Mouse (Mus musculus): ENCODE data around the gene Grm2.

The Grm2 gene

DNA sequence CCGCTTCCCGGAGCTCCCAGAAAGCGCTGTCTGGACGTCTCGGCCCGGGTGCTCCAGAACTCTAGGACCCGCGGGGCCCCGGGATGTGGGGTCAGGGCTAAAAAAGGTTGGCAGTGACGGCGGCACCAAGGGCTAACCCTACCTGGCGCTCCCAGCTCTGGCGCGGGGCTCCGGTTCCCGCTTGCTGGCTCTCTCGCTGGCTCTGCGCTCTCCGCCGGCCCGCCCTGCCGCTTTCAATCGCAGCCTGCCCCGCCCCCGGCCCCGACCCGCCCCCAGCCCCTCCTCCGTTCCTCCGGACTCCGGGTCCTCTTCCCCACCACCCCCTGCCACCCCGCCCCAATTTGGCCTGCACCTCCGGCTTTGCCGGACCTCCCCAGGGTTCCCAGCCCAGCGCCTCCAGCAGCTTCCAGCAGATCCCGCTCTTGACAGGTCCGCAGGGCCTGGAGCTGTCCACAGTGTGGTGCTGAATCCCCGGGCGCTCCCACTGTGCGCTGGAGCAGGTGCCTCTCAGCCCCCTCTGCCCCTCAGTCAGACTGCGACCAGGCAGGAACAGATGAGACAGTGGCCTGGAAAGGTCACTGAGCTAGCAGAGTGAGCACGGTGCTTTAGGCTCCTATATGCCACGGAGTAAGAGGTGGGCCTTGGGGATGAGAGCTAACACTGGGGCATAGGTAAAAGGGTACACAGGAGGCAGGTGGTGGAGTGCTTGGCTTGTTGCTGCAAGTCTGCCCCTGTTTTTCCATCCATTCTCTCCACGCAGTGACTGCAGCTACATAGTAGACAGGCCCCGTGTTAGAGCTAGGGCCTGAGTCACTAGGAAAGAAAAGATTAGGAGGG, at the start of gene Grm2:
Gene Grm2, minus strand, starts transcription at position 199 of the 837 bp plus-strand sequence.
- peak in 1 of 2 experiments; percentile 46 for DNase-seq (ENCODE audit: low spot score in 2 of 2)

DNA sequence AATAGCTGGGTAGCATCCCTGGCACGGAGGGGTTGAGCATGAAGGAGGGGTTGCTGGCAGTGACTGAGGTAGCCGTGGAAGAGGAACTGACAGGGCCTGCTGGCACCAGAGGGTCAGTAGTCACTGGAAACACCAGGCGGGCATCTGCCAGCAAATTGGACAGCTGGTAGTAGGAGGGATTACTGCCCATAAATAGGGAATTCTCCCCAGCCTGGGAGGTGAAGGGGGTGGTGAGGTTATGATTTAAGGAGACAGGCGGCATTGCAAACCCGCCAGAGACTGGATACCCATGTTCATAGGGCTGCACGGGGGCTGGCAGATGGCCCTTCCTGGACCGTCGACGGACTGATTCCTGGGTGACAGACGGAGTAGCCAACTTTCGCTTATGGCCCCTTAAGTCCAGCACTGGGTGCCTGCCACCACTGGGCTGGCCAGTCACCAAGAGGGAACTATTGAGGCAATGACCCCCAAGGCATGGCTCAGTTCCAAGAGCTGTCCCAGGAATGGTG, 37.1 kb upstream of the Grm2 start:
- DNase-seq (ENCODE audit: low spot score in 2 of 2) = no peak

- no peak for DNase-seq (ENCODE audit: low spot score in 2 of 2)
Measured at GRCm38 (mm10) chr9:106688834-106689233, 33.0 kb upstream of the Grm2 start.

- peak; percentile 47 to 76 for DNase-seq (ENCODE audit: low spot score in 2 of 2)
Measured at GRCm38 (mm10) chr9:106686983-106687650, 31.2 kb upstream of the Grm2 start.

- DNase-seq (ENCODE audit: low spot score in 2 of 2) = peak; percentile 74 to 75
Measured at GRCm38 (mm10) chr9:106685249-106686101, 29.6 kb upstream of the Grm2 start, which contains the start of gene Tex264. Tex264 (minus strand) TSS chr9:106685927.

- DNase-seq (ENCODE audit: low spot score in 2 of 2) = no peak
Measured at GRCm38 (mm10) chr9:106684918-106685248, 29.0 kb upstream of the Grm2 start.

DNA sequence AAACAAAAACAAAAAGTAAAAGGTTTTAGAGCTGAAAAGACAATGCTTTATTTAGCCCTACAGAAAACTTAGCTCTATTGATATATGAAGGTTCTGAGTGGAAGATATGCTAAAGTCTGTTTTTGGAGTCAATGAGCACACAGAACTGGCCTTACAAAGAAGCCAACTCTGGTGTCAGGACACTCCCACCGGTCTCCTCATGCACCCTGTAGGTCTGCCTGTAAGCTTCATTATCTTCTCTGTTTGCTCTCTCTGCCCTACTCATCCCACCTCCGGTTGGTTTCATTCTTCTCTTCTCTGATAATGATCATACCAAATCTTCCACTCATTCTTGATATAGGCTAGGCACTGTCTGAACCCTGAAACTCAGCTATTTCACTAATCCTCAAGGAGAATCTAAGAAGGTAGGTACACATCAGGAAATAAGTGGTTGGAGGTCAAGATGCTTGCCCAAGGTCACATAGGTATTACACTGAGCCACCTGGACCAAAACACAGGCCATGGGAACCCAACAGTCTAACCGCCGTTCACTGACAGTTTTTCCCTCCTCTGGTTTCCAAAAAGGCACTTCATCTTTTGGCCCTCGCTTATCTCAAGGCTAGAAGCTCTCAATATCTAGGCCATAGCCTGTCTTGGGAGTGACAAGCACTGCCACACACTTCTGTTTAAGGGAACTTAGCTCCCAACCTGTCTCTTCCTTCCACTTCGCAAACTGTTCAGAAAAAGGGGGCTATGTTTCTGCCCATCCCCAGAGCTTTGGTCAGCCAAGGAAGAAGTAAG, 28.4 kb upstream of the Grm2 start:
- no peak for DNase-seq (ENCODE audit: low spot score in 2 of 2)

GRCm38 (mm10) chr9:106681026-106681425, 25.1 kb upstream of the Grm2 start:
- DNase-seq (ENCODE audit: low spot score in 2 of 2) = no peak

DNA sequence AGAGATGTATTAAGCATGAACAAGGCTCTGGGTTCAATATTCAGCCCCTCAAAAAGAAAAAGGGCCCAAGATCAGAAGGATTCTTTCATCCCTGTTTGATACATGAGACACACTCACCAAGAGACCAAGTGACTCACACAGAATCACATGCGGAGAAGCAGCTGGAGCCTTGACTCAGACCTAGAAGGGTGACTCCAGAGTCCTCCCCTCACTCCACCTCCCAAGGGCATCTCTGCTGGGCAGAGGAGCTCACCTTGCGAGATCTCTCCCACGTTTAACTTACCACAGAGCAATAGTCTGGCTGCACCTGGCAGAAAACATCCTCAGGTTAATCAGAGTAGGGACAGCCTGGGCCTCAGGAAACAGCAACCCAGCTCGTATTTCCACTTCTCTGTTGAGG, 22.4 kb upstream of the Grm2 start:
- DNase-seq (ENCODE audit: low spot score in 2 of 2) = no peak

- DNase-seq (ENCODE audit: low spot score in 2 of 2) = no peak
Measured at GRCm38 (mm10) chr9:106677702-106678101, 21.8 kb upstream of the Grm2 start.

GRCm38 (mm10) chr9:106676571-106676970, 20.7 kb upstream of the Grm2 start:
- no peak for DNase-seq (ENCODE audit: low spot score in 2 of 2)

GRCm38 (mm10) chr9:106675965-106676364, 20.1 kb upstream of the Grm2 start:
- no peak for DNase-seq (ENCODE audit: low spot score in 2 of 2)

GRCm38 (mm10) chr9:106675480-106675879, 19.6 kb upstream of the Grm2 start:
- DNase-seq (ENCODE audit: low spot score in 2 of 2) = peak; percentile 52 to 75

DNA sequence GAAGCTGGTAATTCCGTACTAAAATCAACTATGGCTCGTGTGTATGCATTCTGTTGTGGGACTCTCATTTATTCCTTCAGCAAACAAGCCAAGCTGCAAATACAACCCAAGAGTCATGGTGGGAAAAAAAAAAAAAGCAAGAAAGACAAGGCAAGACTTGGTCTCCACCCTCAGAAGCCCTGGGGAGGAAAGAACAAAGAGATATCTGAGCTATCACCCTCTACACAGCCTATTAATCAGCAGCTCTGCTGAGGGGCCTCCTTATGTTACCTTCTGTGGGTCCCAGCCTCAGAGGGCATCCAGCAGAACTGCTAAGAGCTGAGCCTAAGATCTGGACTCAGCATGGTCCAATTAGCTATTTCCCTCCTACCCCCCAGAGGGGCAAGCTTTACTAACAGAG, 18.0 kb upstream of the Grm2 start:
- DNase-seq (ENCODE audit: low spot score in 2 of 2) = no peak

DNA sequence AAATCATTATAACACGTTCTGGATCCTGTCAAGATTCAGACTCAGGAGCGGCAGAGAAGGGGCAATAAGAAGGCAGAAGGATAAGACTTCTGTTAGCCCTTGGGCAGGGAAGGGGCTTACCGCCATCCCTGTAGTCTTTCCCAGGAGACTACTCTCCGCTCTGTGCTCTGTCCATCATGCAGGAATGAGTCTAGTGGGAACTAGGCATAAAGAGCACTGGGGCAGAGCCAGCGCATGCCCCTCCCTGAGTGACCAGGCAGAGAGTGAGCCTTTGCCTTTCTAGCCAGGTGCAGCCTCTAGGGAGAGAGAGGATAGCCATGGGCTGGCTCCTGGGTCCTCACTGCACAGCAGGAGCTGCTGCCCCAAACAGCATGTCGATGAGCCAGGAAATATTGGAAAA, 9.0 kb upstream of the Grm2 start:
- no peak for DNase-seq (ENCODE audit: low spot score in 2 of 2)

DNA sequence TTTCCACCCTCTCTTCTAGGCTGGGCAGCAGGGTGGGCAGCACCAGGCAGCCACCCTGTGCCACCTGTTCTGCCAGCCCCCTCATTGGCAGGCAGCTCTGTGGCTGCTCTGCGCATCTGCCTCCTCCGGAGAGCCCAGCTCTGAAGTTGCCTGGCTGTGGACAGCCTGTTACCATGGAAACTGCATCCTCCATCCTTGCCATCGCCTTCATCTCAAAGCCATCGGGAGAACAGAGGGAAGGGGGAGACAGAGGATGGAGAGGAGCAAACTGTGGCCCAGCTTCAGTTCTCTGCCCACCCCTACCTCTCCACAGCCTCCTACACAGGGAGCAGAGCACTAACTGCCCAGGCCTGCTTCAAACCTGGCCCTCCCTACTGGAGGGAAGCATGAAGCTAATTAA, 8.6 kb upstream of the Grm2 start:
- no peak for DNase-seq (ENCODE audit: low spot score in 2 of 2)

DNA sequence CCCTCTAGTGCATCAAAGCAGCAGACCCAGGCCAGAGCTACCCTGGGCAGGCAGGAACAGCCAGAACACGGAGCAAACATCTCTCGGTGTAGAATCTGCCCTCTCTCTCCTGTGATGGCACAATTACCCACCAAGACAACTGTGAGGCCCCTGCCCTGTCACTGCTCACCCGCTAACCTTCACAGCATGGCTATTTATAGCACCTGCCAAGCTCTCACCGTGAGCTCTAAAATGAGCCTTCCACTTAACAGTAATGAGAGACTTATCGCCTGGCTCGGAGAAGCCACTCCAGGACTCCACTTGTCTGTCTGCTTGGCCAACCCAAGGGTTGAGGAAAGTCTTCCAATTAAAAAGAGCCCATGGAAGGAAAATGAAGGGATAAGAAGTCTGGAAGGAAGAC, 7.3 kb upstream of the Grm2 start:
- no peak for DNase-seq (ENCODE audit: low spot score in 2 of 2)

DNA sequence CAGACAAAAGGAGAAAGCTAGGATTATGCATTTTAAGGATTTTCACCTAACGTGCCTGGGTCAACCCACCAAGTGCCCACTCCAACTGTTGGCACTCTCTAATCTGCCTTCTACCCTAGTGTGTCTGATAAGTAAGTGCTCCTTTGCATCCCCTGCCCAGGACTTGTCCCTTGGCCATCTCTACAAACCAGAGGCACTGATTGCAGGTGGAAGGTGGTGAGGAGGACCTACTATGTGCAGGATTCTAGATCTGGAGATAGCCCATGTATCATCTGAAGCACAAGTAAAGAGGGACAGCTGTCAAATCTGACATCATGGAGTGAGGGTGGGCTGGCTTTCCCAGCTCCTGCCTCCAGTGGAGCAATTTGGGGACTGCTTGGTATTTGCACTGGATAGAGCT, 4.1 kb upstream of the Grm2 start:
- no peak for DNase-seq (ENCODE audit: low spot score in 2 of 2)

- DNase-seq (ENCODE audit: low spot score in 2 of 2) = no peak
Measured at GRCm38 (mm10) chr9:106659441-106659840, 3.6 kb upstream of the Grm2 start.

GRCm38 (mm10) chr9:106657592-106657991, 1.7 kb upstream of the Grm2 start:
- no peak for DNase-seq (ENCODE audit: low spot score in 2 of 2)

GRCm38 (mm10) chr9:106656820-106657219, 938 bp upstream of the Grm2 start:
- DNase-seq (ENCODE audit: low spot score in 2 of 2) = no peak

All from thymus, postnatal 10 days (tissue).